Mouse (Mus musculus): Measurements from ENCODE around the gene Hmgcll1.

DNA sequence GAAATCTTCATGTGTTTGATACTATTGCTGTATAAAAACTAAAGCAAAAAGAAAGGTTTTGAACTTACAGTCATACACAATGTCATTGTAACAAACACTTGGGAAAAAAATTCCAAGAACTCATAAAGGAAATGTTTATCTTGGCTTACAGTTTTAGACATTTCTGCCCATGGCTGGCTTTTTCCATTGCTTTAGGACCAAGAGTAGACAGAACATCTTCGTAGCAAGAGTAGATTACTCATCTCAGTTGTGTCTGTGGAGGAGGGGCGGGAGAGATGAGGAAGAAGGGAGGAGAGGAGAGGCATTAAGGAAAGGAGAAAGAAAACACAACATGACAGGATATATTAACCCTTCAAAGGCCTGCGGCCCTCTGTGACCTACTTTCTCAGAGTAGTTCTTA, 11.6 kb upstream of the Hmgcll1 start:
- TF ChIP-seq CTCF (IDR thresholded peaks at IDR 0.05) (no peak), POLR2A (IDR thresholded peaks at IDR 0.05; ENCODE audit: insufficient read depth, low read depth, low read length) (no peak), EP300 (IDR thresholded peaks at IDR 0.05; ENCODE audit: insufficient read depth, low read depth, low read length) (no peak)
